Mouse (Mus musculus): ENCODE data around the gene Gm5798. TPM values are rescaled to one million over a fixed set of nuclear protein-coding genes. Genes with fewer than 3 reads are reported as not detected.
"Not testable (repeated sequence)": the region's sequence is repeated elsewhere in the genome, so short reads cannot be mapped to it uniquely, and the experiment has no call there.

Gm5798 gene
- polyA plus RNA-seq (2012) = not detected in 2 replicates

GRCm38 (mm10) chr14:41348309-41348708 lies at the start of gene Gm5798:
Gene Gm5798 (plus strand): TSS chr14:41348609.
- H3K9me3 ChIP-seq (ENCODE audit: control insufficient read depth, low read length); H3K4me1 ChIP-seq (ENCODE audit: control insufficient read depth); H3K4me3 ChIP-seq (replicated peaks); H3K36me3 ChIP-seq (ENCODE audit: control insufficient read depth); H3K27me3 ChIP-seq (ENCODE audit: control insufficient read depth): not testable (repeated sequence)

GRCm38 (mm10) chr14:41386279-41386678 lies 37.9 kb downstream of the Gm5798 start, which contains the start of gene Gm7945:
Gene Gm7945 (minus strand): TSS chr14:41386379.
- H3K36me3 ChIP-seq (ENCODE audit: control insufficient read depth); H3K9me3 ChIP-seq (ENCODE audit: control insufficient read depth, low read length); H3K4me1 ChIP-seq (ENCODE audit: control insufficient read depth); H3K4me3 ChIP-seq (replicated peaks); H3K27me3 ChIP-seq (ENCODE audit: control insufficient read depth): not testable (repeated sequence)

Other genes with a start within 250 kb of the Gm5798 start
- 0.01 TPM in 1 of 2 replicates, not detected in the other for gene Mat1a, start 243.6 kb upstream of the Gm5798 start, polyA plus RNA-seq (2012)
- gene Sftpa1, start 216.8 kb upstream of the Gm5798 start, polyA plus RNA-seq (2012) = not detected in 2 replicates
- gene Mbl1, start 197.2 kb upstream of the Gm5798 start, polyA plus RNA-seq (2012) = not detected in 2 replicates
- gene Sftpd, start 163.5 kb upstream of the Gm5798 start, polyA plus RNA-seq (2012) = 0.03 TPM in 1 of 2 replicates, not detected in the other
- not detected in 2 replicates for gene Gm2832, start 69.8 kb upstream of the Gm5798 start, polyA plus RNA-seq (2012)
- not detected in 2 replicates for gene Gm7945, start 37.8 kb downstream of the Gm5798 start, polyA plus RNA-seq (2012)
- not detected in 2 replicates for gene Gm6482, start 59.7 kb downstream of the Gm5798 start, polyA plus RNA-seq (2012)
- not detected in 2 replicates for gene Gm7954, start 104.9 kb downstream of the Gm5798 start, polyA plus RNA-seq (2012)
- gene Gm3486, start 140.9 kb downstream of the Gm5798 start, polyA plus RNA-seq (2012) = not detected in 2 replicates
- not detected in 2 replicates for gene Gm7970, start 207.0 kb downstream of the Gm5798 start, polyA plus RNA-seq (2012)
- not detected in 2 replicates for gene 1700049E17Rik2, start 224.6 kb downstream of the Gm5798 start, polyA plus RNA-seq (2012)

All from erythroblast, embryonic 14.5 days (primary cell).